Comparison of ENCODE assay signal across 20 mouse cellular contexts in genomic region chr10:61167333-61168096, GRCm38 (mm10). TPM values are rescaled to one million over a fixed set of nuclear protein-coding genes. Genes with fewer than 3 reads are reported as not detected.
A peak's percentile ranks its signal among the peaks of the same experiment; 100 is the strongest.
DNase-seq lines count a peak whose midpoint lies in the region; ATAC-seq and TF ChIP-seq lines count a peak whose summit lies in the region.
"Had no signal": no experiment of that assay in that cellular context is flagged by ENCODE, and none has a peak within 500 bp of the region (broad histone marks: within the 10 kb centered on the region; RNA-seq: fewer than 3 reads in every experiment).

No protein-coding gene starts in this region.

- 78% methylated on average over 9 of the region's 9 CpGs for WGBS in liver, adult 2 months
- WGBS in liver, embryonic 12.5 days (ENCODE audit: insufficient replicate concordance) = 41% methylated on average over 9 of the region's 9 CpGs

- no peak overlapping the region for H3K27ac ChIP-seq in liver, adult 2 months (replicated peaks; ENCODE audit: insufficient read depth, low read depth, low read length)
- no peak overlapping the region for H3K27ac ChIP-seq in liver, embryonic 12.5 days
- H3K27ac ChIP-seq: heart, embryonic 13.5 days; hindbrain, embryonic 12.5 days had no signal

- no peaks in the 10 kb centered on the region for H3K9me3 ChIP-seq in liver, embryonic 12.5 days (replicated peaks)
- H3K9me3 ChIP-seq: heart, embryonic 13.5 days; hindbrain, embryonic 12.5 days had no signal

- no peaks in the 10 kb centered on the region for H3K79me2 ChIP-seq in liver, adult 2 months (ENCODE audit: control insufficient read depth, insufficient read depth, low read length)

- no peak for ATAC-seq in liver, embryonic 12.5 days
- peak; percentile 74 for ATAC-seq in megakaryocyte, adult 5-6 weeks (ENCODE audit: poor library complexity, severe bottlenecking)
- no peak for ATAC-seq in megakaryocyte-erythroid progenitor cell, adult 5-6 weeks (replicated peaks; ENCODE audit: low FRiP score, low TSS enrichment, poor library complexity, severe bottlenecking)
- ATAC-seq in cerebellum, adult (ENCODE audit: insufficient number of reproducible peaks, low FRiP score, low TSS enrichment) = no peak
- ATAC-seq: midbrain, embryonic 16.5 days had no signal

- H3K4me1 ChIP-seq in liver, adult 2 months (ENCODE audit: control insufficient read depth, insufficient read depth, low read length) = no peaks in the 10 kb centered on the region
- H3K4me1 ChIP-seq in liver, embryonic 12.5 days = no peaks in the 10 kb centered on the region
- H3K4me1 ChIP-seq: heart, embryonic 13.5 days; hindbrain, embryonic 12.5 days had no signal

- H3K36me3 ChIP-seq in liver, adult 2 months (ENCODE audit: control insufficient read depth, insufficient read depth, low read length) = no peaks in the 10 kb centered on the region
- no peaks in the 10 kb centered on the region for H3K36me3 ChIP-seq in liver, embryonic 12.5 days
- H3K36me3 ChIP-seq: G1E; heart, embryonic 13.5 days; hindbrain, embryonic 12.5 days had no signal

- H3K27me3 ChIP-seq in liver, adult 2 months (ENCODE audit: control insufficient read depth, insufficient read depth, low read length) = no peaks in the 10 kb centered on the region
- H3K27me3 ChIP-seq in liver, embryonic 12.5 days (replicated peaks) = peaks cover 15% of the 10 kb centered on the region; the same call in 1 of the 2 replicates
- H3K27me3 ChIP-seq: hindbrain, embryonic 12.5 days had no signal

- TF ChIP-seq CTCF in liver, adult 2 months (IDR thresholded peaks at IDR 0.05; ENCODE audit: low read depth, low read length) = no peak

- DNase-seq in gastrocnemius, adult 18-20 months (ENCODE audit: low spot score) = peak; percentile 19
- DNase-seq in gastrocnemius, postnatal 4 days (ENCODE audit: low spot score in 2 of 2) = no peak
- DNase-seq in liver, adult 2 months (ENCODE audit: extremely low read depth, low read depth, low spot score) = peak; percentile 15
- DNase-seq in brain, adult 2 months (ENCODE audit: low read depth, low spot score) = peak; percentile 13
- DNase-seq: adrenal gland, postnatal 10 days; cerebellum, postnatal 10 days; kidney, postnatal 10 days; thymus, adult 2 months had no signal

- H3K4me2 ChIP-seq in liver, embryonic 12.5 days = no peak overlapping the region
- H3K4me2 ChIP-seq: heart, embryonic 13.5 days; hindbrain, embryonic 12.5 days had no signal

- TF ChIP-seq POLR2A in liver, adult 2 months (IDR thresholded peaks at IDR 0.05; ENCODE audit: extremely low read depth, insufficient read depth, low read length) = no peak

- H3K4me3 ChIP-seq in liver, adult 2 months (ENCODE audit: insufficient read depth, low read depth, low read length) = no peak overlapping the region
- no peak overlapping the region for H3K4me3 ChIP-seq in liver, embryonic 12.5 days
- H3K4me3 ChIP-seq: heart, embryonic 13.5 days; hindbrain, embryonic 12.5 days had no signal

- no peak overlapping the region for H3K9ac ChIP-seq in liver, adult 2 months (ENCODE audit: low read depth, low read length)
- no peak overlapping the region for H3K9ac ChIP-seq in liver, embryonic 12.5 days
- H3K9ac ChIP-seq: heart, embryonic 13.5 days; hindbrain, embryonic 12.5 days had no signal

RNA-seq across cellular contexts. Expression of gene Tbata, which starts 4.2 kb away (rescaled TPM):
- not detected for total RNA-seq in gastrocnemius, adult 18-20 months (2021)
- not detected for total RNA-seq in gastrocnemius, postnatal 4 days (2021)
- total RNA-seq in liver, adult 2 months (2014; rRNA removed) = not detected in 2 replicates
- polyA plus RNA-seq in liver, adult 2 months (2012; rRNA removed) = not detected in 2 replicates
- not detected in 2 replicates for polyA plus RNA-seq in liver, embryonic 12.5 days (2016; fragmentation: Nextera tagmentation; extraction: Ambion mirVana)
- total RNA-seq in megakaryocyte, adult 5-6 weeks (2015) = not detected in 2 replicates
- total RNA-seq in megakaryocyte, adult 5-6 weeks (2017) = not detected in 2 replicates
- total RNA-seq in megakaryocyte-erythroid progenitor cell, adult 5-6 weeks (2014; fragmentation: Nextera tagmentation) = not detected in 2 replicates
- not detected in 2 replicates for total RNA-seq in megakaryocyte-erythroid progenitor cell, adult 5-6 weeks (2017)
- total RNA-seq: adrenal gland, postnatal 10 days; G1E had no signal
- polyA plus RNA-seq: G1E; heart, embryonic 13.5 days; intestine, embryonic 14.5 days; neural tube, embryonic 11.5 days; small intestine, adult 2 months; stomach, embryonic 14.5 days had no signal

RNA-seq across cellular contexts. Expression of gene Sgpl1, which starts 20.0 kb away (rescaled TPM):
- total RNA-seq in gastrocnemius, adult 18-20 months (2021) = 1 to 10 TPM; 5.8 to 6.1 TPM
- total RNA-seq in gastrocnemius, postnatal 4 days (2021) = 10 to 100 TPM; 27.8 to 28.7 TPM
- 43.7 and 57.2 TPM in 2 replicates for total RNA-seq in liver, adult 2 months (2014; rRNA removed)
- polyA plus RNA-seq in liver, adult 2 months (2012; rRNA removed) = 36.3 and 39.9 TPM in 2 replicates
- polyA plus RNA-seq in liver, embryonic 12.5 days (2016; fragmentation: Nextera tagmentation; extraction: Ambion mirVana) = 18.5 and 18.6 TPM in 2 replicates
- 78.2 and 85.2 TPM in 2 replicates for total RNA-seq in megakaryocyte, adult 5-6 weeks (2015)
- 66.9 and 67.6 TPM in 2 replicates for total RNA-seq in megakaryocyte, adult 5-6 weeks (2017)
- 18.2 and 34.1 TPM in 2 replicates for total RNA-seq in megakaryocyte-erythroid progenitor cell, adult 5-6 weeks (2014; fragmentation: Nextera tagmentation)
- 7.0 and 25.2 TPM in 2 replicates for total RNA-seq in megakaryocyte-erythroid progenitor cell, adult 5-6 weeks (2017)
- polyA plus RNA-seq: G1E had no signal

Comparison
In these comparisons a context has a peak if more than half of its experiments do, and no peak if none do; other contexts are left out.
1. DNase-seq: peak in gastrocnemius, adult 18-20 months (single experiment), liver, adult 2 months (single experiment) and brain, adult 2 months (single experiment); none in gastrocnemius, postnatal 4 days (0 of 2).